9 mouse cellular contexts compared by ENCODE assay signal in the genomic region with DNA sequence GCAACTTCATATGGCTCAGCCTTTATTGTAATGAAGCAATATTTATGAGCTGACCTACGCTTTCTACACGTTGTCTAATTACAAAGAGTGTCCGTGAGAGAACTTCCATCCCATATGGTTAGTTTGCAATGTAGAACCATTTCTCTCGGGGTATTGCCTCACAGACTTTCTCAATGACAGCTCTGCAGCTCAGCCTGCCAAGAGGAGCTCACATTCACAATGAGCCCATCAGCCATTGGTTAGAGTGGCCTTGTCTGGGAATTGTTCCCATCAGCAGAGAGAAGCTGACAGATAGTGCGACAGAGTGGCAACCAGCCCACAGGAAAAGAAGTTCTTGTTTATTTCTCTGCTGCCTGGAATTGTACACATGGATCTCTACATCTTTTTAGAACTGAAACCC.
DNase-seq lines count a peak whose midpoint lies in the region; ATAC-seq and TF ChIP-seq lines count a peak whose summit lies in the region.
"Had no signal": no experiment of that assay in that cellular context is flagged by ENCODE, and none has a peak within 500 bp of the region (broad histone marks: within the 10 kb centered on the region; RNA-seq: fewer than 3 reads in every experiment).

No protein-coding gene starts in this region.

- H3K27ac ChIP-seq in hindbrain, embryonic 14.5 days, result no peak overlapping the region
- no peak overlapping the region for H3K27ac ChIP-seq in hindbrain, embryonic 11.5 days (ENCODE audit: low read depth, low read length)
- H3K27ac ChIP-seq in heart, embryonic 15.5 days, result peak overlapping the region; percentile 27
- H3K27ac ChIP-seq in intestine, embryonic 16.5 days (ENCODE audit: low read length), result no peak overlapping the region
- H3K27ac ChIP-seq: limb, embryonic 13.5 days had no signal

- no peaks in the 10 kb centered on the region for H3K4me1 ChIP-seq in hindbrain, embryonic 14.5 days (replicated peaks; ENCODE audit: control insufficient read depth, insufficient read depth, low read length)
- no peaks in the 10 kb centered on the region for H3K4me1 ChIP-seq in hindbrain, embryonic 11.5 days (replicated peaks; ENCODE audit: control insufficient read depth, insufficient read depth, low read length)
- peaks cover 12% of the 10 kb centered on the region; the same call in 1 of the 2 replicates for H3K4me1 ChIP-seq in heart, embryonic 15.5 days (replicated peaks)
- H3K4me1 ChIP-seq in lung, adult 2 months (ENCODE audit: control insufficient read depth, insufficient read depth, low read length), result no peaks in the 10 kb centered on the region
- H3K4me1 ChIP-seq in intestine, embryonic 16.5 days (ENCODE audit: control insufficient read depth, insufficient read depth, low read length), result no peaks in the 10 kb centered on the region
- H3K4me1 ChIP-seq: limb, embryonic 13.5 days had no signal

- TF ChIP-seq CTCF in lung, adult 2 months (IDR thresholded peaks at IDR 0.05; ENCODE audit: insufficient read depth, low read length), result no peak

- ATAC-seq in hindbrain, embryonic 14.5 days (ENCODE audit: low FRiP score), result peak; percentile 72
- no peak for ATAC-seq in hindbrain, embryonic 11.5 days (ENCODE audit: low FRiP score)
- ATAC-seq in heart, embryonic 15.5 days (replicated peaks; ENCODE audit: insufficient number of reproducible peaks, insufficient read depth, low FRiP score, low read depth), result peak; percentile 85
- ATAC-seq in intestine, embryonic 16.5 days, result no peak

- WGBS in hindbrain, embryonic 14.5 days, result 63% methylated on average over 5 of the region's 5 CpGs
- WGBS in hindbrain, embryonic 11.5 days, result 85% methylated on average over 5 of the region's 5 CpGs
- WGBS in heart, embryonic 15.5 days, result 43% methylated on average over 5 of the region's 5 CpGs
- WGBS in lung, adult 2 months, result 51% methylated on average over 5 of the region's 5 CpGs
- 52% methylated on average over 5 of the region's 5 CpGs for WGBS in intestine, embryonic 16.5 days

- no peaks in the 10 kb centered on the region for H3K9me3 ChIP-seq in hindbrain, embryonic 14.5 days (ENCODE audit: control insufficient read depth, low read length)
- H3K9me3 ChIP-seq in hindbrain, embryonic 11.5 days (ENCODE audit: control insufficient read depth, low read length), result no peaks in the 10 kb centered on the region
- H3K9me3 ChIP-seq in heart, embryonic 15.5 days (replicated peaks), result no peaks in the 10 kb centered on the region
- H3K9me3 ChIP-seq in intestine, embryonic 16.5 days (ENCODE audit: control insufficient read depth, low read length), result no peaks in the 10 kb centered on the region
- H3K9me3 ChIP-seq: limb, embryonic 13.5 days had no signal

- no peak overlapping the region for H3K4me2 ChIP-seq in hindbrain, embryonic 14.5 days (replicated peaks)
- H3K4me2 ChIP-seq in hindbrain, embryonic 11.5 days (replicated peaks; ENCODE audit: low read depth, low read length), result no peak overlapping the region
- H3K4me2 ChIP-seq in heart, embryonic 15.5 days, result 0 out of 2 replicates have a peak overlapping the region, but pooled peaks have one; percentile 6
- no peak overlapping the region for H3K4me2 ChIP-seq in intestine, embryonic 16.5 days (ENCODE audit: low read depth, low read length)
- H3K4me2 ChIP-seq: limb, embryonic 13.5 days had no signal

- H3K4me3 ChIP-seq in hindbrain, embryonic 14.5 days (replicated peaks; ENCODE audit: low read length), result no peak overlapping the region
- no peak overlapping the region for H3K4me3 ChIP-seq in hindbrain, embryonic 11.5 days (ENCODE audit: low read depth, low read length)
- H3K4me3 ChIP-seq in heart, embryonic 15.5 days, result no peak overlapping the region
- H3K4me3 ChIP-seq in lung, adult 2 months (replicated peaks; ENCODE audit: extremely low read depth, low read depth, low read length), result no peak overlapping the region
- H3K4me3 ChIP-seq in intestine, embryonic 16.5 days (ENCODE audit: low read length), result no peak overlapping the region
- H3K4me3 ChIP-seq: limb, embryonic 13.5 days had no signal

- H3K36me3 ChIP-seq in hindbrain, embryonic 14.5 days (replicated peaks; ENCODE audit: control insufficient read depth, insufficient read depth), result no peaks in the 10 kb centered on the region
- no peaks in the 10 kb centered on the region for H3K36me3 ChIP-seq in hindbrain, embryonic 11.5 days (ENCODE audit: control insufficient read depth, insufficient read depth, low read length)
- H3K36me3 ChIP-seq in heart, embryonic 15.5 days, result no peaks in the 10 kb centered on the region
- H3K36me3 ChIP-seq in intestine, embryonic 16.5 days (ENCODE audit: control insufficient read depth, insufficient read depth, low read length), result no peaks in the 10 kb centered on the region
- H3K36me3 ChIP-seq: limb, embryonic 13.5 days had no signal

- no peak for TF ChIP-seq POLR2A in lung, adult 2 months (IDR thresholded peaks at IDR 0.05; ENCODE audit: borderline replicate concordance, extremely low read depth, low read depth, low read length)

- H3K27me3 ChIP-seq in hindbrain, embryonic 14.5 days (ENCODE audit: control insufficient read depth, insufficient read depth, low read length), result no peaks in the 10 kb centered on the region
- no peaks in the 10 kb centered on the region for H3K27me3 ChIP-seq in hindbrain, embryonic 11.5 days (ENCODE audit: control insufficient read depth, insufficient read depth, low read length)
- no peaks in the 10 kb centered on the region for H3K27me3 ChIP-seq in heart, embryonic 15.5 days
- 0 out of 2 replicates have a peak, but pooled peaks cover 2% of the 10 kb centered on the region for H3K27me3 ChIP-seq in intestine, embryonic 16.5 days (replicated peaks; ENCODE audit: control insufficient read depth, insufficient read depth, low read length)
- H3K27me3 ChIP-seq: limb, embryonic 13.5 days had no signal

- no peak overlapping the region for H3K9ac ChIP-seq in hindbrain, embryonic 14.5 days
- no peak overlapping the region for H3K9ac ChIP-seq in hindbrain, embryonic 11.5 days (ENCODE audit: low read depth, low read length)
- H3K9ac ChIP-seq in heart, embryonic 15.5 days, result no peak overlapping the region
- no peak overlapping the region for H3K9ac ChIP-seq in intestine, embryonic 16.5 days (ENCODE audit: low read depth, low read length)
- H3K9ac ChIP-seq: limb, embryonic 13.5 days had no signal

- DNase-seq in hindbrain, embryonic 14.5 days (ENCODE audit: low spot score), result peak; percentile 37
- DNase-seq in hindbrain, embryonic 11.5 days (ENCODE audit: low spot score), result no peak
- peak; percentile 66 for DNase-seq in adrenal gland, postnatal 14 days
- DNase-seq in lung, adult 2 months, result peak; percentile 6
- no peak for DNase-seq in urinary bladder, postnatal 10 days (ENCODE audit: low spot score)
- DNase-seq in cerebellum, postnatal 36 days, result no peak

Comparison
In these comparisons a context has a peak if more than half of its experiments do, and no peak if none do; other contexts are left out.
1. ATAC-seq: peak in hindbrain, embryonic 14.5 days (single experiment) and heart, embryonic 15.5 days (single experiment); none in hindbrain, embryonic 11.5 days (single experiment) and intestine, embryonic 16.5 days (single experiment).
2. DNase-seq: peak in hindbrain, embryonic 14.5 days (single experiment), adrenal gland, postnatal 14 days (single experiment) and lung, adult 2 months (single experiment); none in hindbrain, embryonic 11.5 days (single experiment), urinary bladder, postnatal 10 days (single experiment) and cerebellum, postnatal 36 days (0 of 2).